ENCODE assay signal across 8 mouse cellular contexts in genomic region chr7:66109855-66110635, GRCm38 (mm10). TPM values are rescaled to one million over a fixed set of nuclear protein-coding genes. Genes with fewer than 3 reads are reported as not detected.
A peak's percentile ranks its signal among the peaks of the same experiment; 100 is the strongest.
DNase-seq lines count a peak whose midpoint lies in the region; ATAC-seq and TF ChIP-seq lines count a peak whose summit lies in the region.

No protein-coding gene starts in this region.

- TF ChIP-seq CTCF in gastrocnemius, adult 2 months (IDR thresholded peaks at IDR 0.05): no peak
- TF ChIP-seq CTCF in midbrain, postnatal 0 days (IDR thresholded peaks at IDR 0.05): no peak

- no peaks in the 10 kb centered on the region for H3K9me3 ChIP-seq in heart, embryonic 15.5 days (replicated peaks)
- no peaks in the 10 kb centered on the region for H3K9me3 ChIP-seq in limb, embryonic 12.5 days
- no peaks in the 10 kb centered on the region for H3K9me3 ChIP-seq in midbrain, postnatal 0 days (ENCODE audit: low read length)
- no peaks in the 10 kb centered on the region for H3K9me3 ChIP-seq in stomach, embryonic 15.5 days

- peak overlapping the region; percentile 86 for H3K9ac ChIP-seq in heart, embryonic 15.5 days
- peak overlapping the region; percentile 98 for H3K9ac ChIP-seq in limb, embryonic 12.5 days (replicated peaks)
- peak overlapping the region; percentile 93 for H3K9ac ChIP-seq in midbrain, postnatal 0 days (replicated peaks; ENCODE audit: low read length, poor library complexity, severe bottlenecking)
- H3K9ac ChIP-seq in stomach, embryonic 15.5 days: peak overlapping the region; percentile 92

- peak overlapping the region; percentile 97 for H3K4me2 ChIP-seq in heart, embryonic 15.5 days
- H3K4me2 ChIP-seq in limb, embryonic 12.5 days: peak overlapping the region; percentile 75
- peak overlapping the region; percentile 92 for H3K4me2 ChIP-seq in midbrain, postnatal 0 days (ENCODE audit: low read depth, low read length, poor library complexity, severe bottlenecking)
- peak overlapping the region; percentile 92 for H3K4me2 ChIP-seq in stomach, embryonic 15.5 days

- WGBS in heart, embryonic 15.5 days: under 1% methylated on average over 64 of the region's 77 CpGs
- WGBS in limb, embryonic 12.5 days: under 1% methylated on average over 52 of the region's 77 CpGs
- WGBS in midbrain, postnatal 0 days: under 1% methylated on average over 36 of the region's 77 CpGs
- under 1% methylated on average over 59 of the region's 77 CpGs for WGBS in stomach, embryonic 15.5 days

- H3K36me3 ChIP-seq in heart, embryonic 15.5 days: no peaks in the 10 kb centered on the region
- H3K36me3 ChIP-seq in limb, embryonic 12.5 days: peaks cover 11% of the 10 kb centered on the region; the same call in 1 of the 2 replicates
- no peaks in the 10 kb centered on the region for H3K36me3 ChIP-seq in midbrain, postnatal 0 days (ENCODE audit: insufficient read depth, low read length)
- no peaks in the 10 kb centered on the region for H3K36me3 ChIP-seq in stomach, embryonic 15.5 days

- peak overlapping the region; percentile 88 for H3K4me3 ChIP-seq in gastrocnemius, adult 2 months
- peak overlapping the region; percentile 95 for H3K4me3 ChIP-seq in heart, embryonic 15.5 days
- H3K4me3 ChIP-seq in limb, embryonic 12.5 days (replicated peaks): peak overlapping the region; percentile 96
- H3K4me3 ChIP-seq in midbrain, postnatal 0 days (ENCODE audit: low read depth, low read length): peak overlapping the region; percentile 92
- H3K4me3 ChIP-seq in stomach, embryonic 15.5 days (replicated peaks): peak overlapping the region; percentile 84

- DNase-seq in gastrocnemius, adult 2 months: peak; percentile 65
- DNase-seq in gastrocnemius, adult 18-20 months (ENCODE audit: low spot score): no peak
- DNase-seq in R1 (ENCODE audit: low read depth, low spot score): peak; percentile 61
- DNase-seq in embryo, embryonic 10.5 days (ENCODE audit: low spot score): peak; percentile 62
- peak; percentile 48 for DNase-seq in midbrain, postnatal 0 days (ENCODE audit: low spot score)

- H3K27me3 ChIP-seq in heart, embryonic 15.5 days: no peaks in the 10 kb centered on the region
- no peaks in the 10 kb centered on the region for H3K27me3 ChIP-seq in limb, embryonic 12.5 days
- no peaks in the 10 kb centered on the region for H3K27me3 ChIP-seq in midbrain, postnatal 0 days (ENCODE audit: insufficient read depth, low read length)
- no peaks in the 10 kb centered on the region for H3K27me3 ChIP-seq in stomach, embryonic 15.5 days (replicated peaks)

- intact Hi-C loops in gastrocnemius, adult 2 months (cut with DNase I): loop anchor here (5.0 to 10.0 kb wide), 2 partner anchors 72 to 555 kb away; no protein-coding TSS in a partner anchor

- peak overlapping the region; percentile 66 for H3K27ac ChIP-seq in gastrocnemius, adult 2 months
- H3K27ac ChIP-seq in heart, embryonic 15.5 days: peak overlapping the region; percentile 91
- peak overlapping the region; percentile 92 for H3K27ac ChIP-seq in limb, embryonic 12.5 days
- H3K27ac ChIP-seq in midbrain, postnatal 0 days (ENCODE audit: low read depth, low read length): peak overlapping the region; percentile 91
- H3K27ac ChIP-seq in stomach, embryonic 15.5 days: peak overlapping the region; percentile 78

- peak; percentile 54 for ATAC-seq in heart, embryonic 15.5 days (replicated peaks; ENCODE audit: insufficient number of reproducible peaks, insufficient read depth, low FRiP score, low read depth)
- ATAC-seq in limb, embryonic 12.5 days (ENCODE audit: insufficient number of reproducible peaks, insufficient read depth, low FRiP score, low TSS enrichment, low read depth): peak; percentile 32
- peak; percentile 71 for ATAC-seq in midbrain, postnatal 0 days (ENCODE audit: low FRiP score)
- ATAC-seq in stomach, embryonic 15.5 days (ENCODE audit: insufficient read depth, low FRiP score, low read depth): 0 out of 2 replicates have a peak, but pooled peaks have one; percentile 11

- H3K4me1 ChIP-seq in heart, embryonic 15.5 days (replicated peaks): peaks cover 42% of the 10 kb centered on the region
- H3K4me1 ChIP-seq in limb, embryonic 12.5 days (replicated peaks): peaks cover 36% of the 10 kb centered on the region
- H3K4me1 ChIP-seq in midbrain, postnatal 0 days (ENCODE audit: insufficient read depth, low read length): peaks cover 4% of the 10 kb centered on the region; the same call in 1 of the 2 replicates
- peaks cover 15% of the 10 kb centered on the region for H3K4me1 ChIP-seq in stomach, embryonic 15.5 days

RNA-seq across cellular contexts. Expression of gene Chsy1, which starts 0.7 kb away (rescaled TPM):
- 1 to 10 TPM; 4.1 to 4.2 TPM for total RNA-seq in gastrocnemius, adult 2 months (2021)
- 1 to 10 TPM; 3.1 to 3.8 TPM for total RNA-seq in gastrocnemius, adult 18-20 months (2021)
- polyA plus RNA-seq in heart, embryonic 15.5 days (2015; fragmentation: Nextera tagmentation; extraction: Ambion mirVana): 12.7 and 13.4 TPM in 2 replicates
- polyA plus RNA-seq in limb, embryonic 12.5 days (2016; fragmentation: Nextera tagmentation; extraction: Ambion mirVana): 20.7 and 23.0 TPM in 2 replicates
- 38.9 and 40.3 TPM in 2 replicates for total RNA-seq in midbrain, postnatal 0 days (2014; rRNA removed)
- 6.8 and 7.2 TPM in 2 replicates for polyA plus RNA-seq in midbrain, postnatal 0 days (2015; fragmentation: Nextera tagmentation; extraction: Ambion mirVana)
- polyA plus RNA-seq in stomach, embryonic 15.5 days (2015; fragmentation: Nextera tagmentation; extraction: Ambion mirVana): 12.5 and 14.0 TPM in 2 replicates

RNA-seq across cellular contexts. Expression of gene Selenos, which starts 30.6 kb away (rescaled TPM):
- 10 to 100 TPM; 26.5 to 35.1 TPM for total RNA-seq in gastrocnemius, adult 2 months (2021)
- total RNA-seq in gastrocnemius, adult 18-20 months (2021): 10 to 100 TPM; 32.0 to 32.5 TPM
- 64.5 and 70.4 TPM in 2 replicates for polyA plus RNA-seq in heart, embryonic 15.5 days (2015; fragmentation: Nextera tagmentation; extraction: Ambion mirVana)
- polyA plus RNA-seq in limb, embryonic 12.5 days (2016; fragmentation: Nextera tagmentation; extraction: Ambion mirVana): 87.0 and 88.9 TPM in 2 replicates
- 24.1 and 46.7 TPM in 2 replicates for total RNA-seq in midbrain, postnatal 0 days (2014; rRNA removed)
- 116 and 125 TPM in 2 replicates for polyA plus RNA-seq in midbrain, postnatal 0 days (2015; fragmentation: Nextera tagmentation; extraction: Ambion mirVana)
- polyA plus RNA-seq in stomach, embryonic 15.5 days (2015; fragmentation: Nextera tagmentation; extraction: Ambion mirVana): 121 and 130 TPM in 2 replicates

RNA-seq across cellular contexts. Expression of gene Snrpa1, which starts 51.2 kb away (rescaled TPM):
- total RNA-seq in gastrocnemius, adult 2 months (2021): 10 to 100 TPM; 15.2 to 22.4 TPM
- total RNA-seq in gastrocnemius, adult 18-20 months (2021): 10 to 100 TPM; 17.1 to 17.6 TPM
- polyA plus RNA-seq in heart, embryonic 15.5 days (2015; fragmentation: Nextera tagmentation; extraction: Ambion mirVana): 86.1 and 90.1 TPM in 2 replicates
- 247 and 252 TPM in 2 replicates for polyA plus RNA-seq in limb, embryonic 12.5 days (2016; fragmentation: Nextera tagmentation; extraction: Ambion mirVana)
- 37.0 and 48.2 TPM in 2 replicates for total RNA-seq in midbrain, postnatal 0 days (2014; rRNA removed)
- polyA plus RNA-seq in midbrain, postnatal 0 days (2015; fragmentation: Nextera tagmentation; extraction: Ambion mirVana): 131 and 140 TPM in 2 replicates
- polyA plus RNA-seq in stomach, embryonic 15.5 days (2015; fragmentation: Nextera tagmentation; extraction: Ambion mirVana): 150 and 164 TPM in 2 replicates

Comparison
In these comparisons a context has a peak if more than half of its experiments do, and no peak if none do; other contexts are left out.
1. ATAC-seq: peak in every context shown above with its lines; median percentile 71 in midbrain, postnatal 0 days; 54 in heart, embryonic 15.5 days; 32 in limb, embryonic 12.5 days; 11 in stomach, embryonic 15.5 days.